Mouse (Mus musculus) midbrain, embryonic 13.5 days (tissue): ENCODE measurements at regions not wholly inside any gene's neighbourhood (a gene's known extent, or its start where the extent isn't known, plus 50 kb on each side); places are given as distances from the start of the nearest gene placed in this dataset.
A peak's percentile ranks its signal among the peaks of the same experiment; 100 is the strongest.

ENCODE experiments used
- ATAC-seq: fragments of 200-750 bp; cut with Nextera tagmentation; 2 replicates; pipeline ENCODE4 v1.8.0; 2017; ENCODE audit warnings: mild to moderate bottlenecking, moderate TSS enrichment, moderate library complexity
- H3K27ac ChIP-seq: fragments of 300-500 bp; sonication (generic); 2 replicates; pipeline ENCODE4 v1.5.1; 2015; ENCODE audit warnings: inconsistent platforms, mild to moderate bottlenecking, moderate library complexity
- H3K27me3 ChIP-seq: fragments of 300-500 bp; sonication (generic); 2 replicates; pipeline ENCODE4 v1.6.1; 2015; ENCODE audit warnings: mild to moderate bottlenecking, inconsistent platforms
- H3K36me3 ChIP-seq: fragments of 300-500 bp; sonication (generic); 2 replicates; pipeline ENCODE4 v1.6.1; 2015; ENCODE audit warnings: mild to moderate bottlenecking, inconsistent platforms
- H3K4me1 ChIP-seq: fragments of 300-500 bp; sonication (generic); replicated peaks from 2 replicates; pipeline ENCODE4 v1.6.1; 2015; ENCODE audit warnings: inconsistent platforms
- H3K4me2 ChIP-seq: fragments of 300-500 bp; sonication (generic); replicated peaks from 2 replicates; pipeline ENCODE4 v1.6.1; 2015; ENCODE audit warnings: moderate library complexity, mild to moderate bottlenecking, inconsistent platforms
- H3K4me3 ChIP-seq: fragments of 300-500 bp; sonication (generic); replicated peaks from 2 replicates; pipeline ENCODE4 v1.5.1; 2015; ENCODE audit warnings: mild to moderate bottlenecking, inconsistent platforms
- H3K9ac ChIP-seq: fragments of 300-500 bp; sonication (generic); replicated peaks from 2 replicates; pipeline ENCODE4 v1.6.1; 2015; ENCODE audit warnings: mild to moderate bottlenecking, inconsistent platforms
- H3K9me3 ChIP-seq: fragments of 300-500 bp; sonication (generic); 2 replicates; pipeline ENCODE4 v1.6.1; 2016; ENCODE audit warnings: mild to moderate bottlenecking, inconsistent platforms
- WGBS: fragments of 180-500 bp; shearing (Covaris S2); methylation state at CpG from one replicate; pipeline ENCODE4 v1.1.7; 2015; 5-methylcytosine and 5-hydroxymethylcytosine counted together

GRCm38 (mm10) chr8:79587258-79587657, 52.2 kb upstream of the Otud4 start:
- H3K9ac ChIP-seq = no peak overlapping the region
- H3K4me3 ChIP-seq = no peak overlapping the region
- no peaks in the 10 kb centered on the region for H3K27me3 ChIP-seq
- H3K4me2 ChIP-seq = no peak overlapping the region
- H3K36me3 ChIP-seq = no peaks in the 10 kb centered on the region
- 39% methylated on average over 1 of the region's 1 CpGs for WGBS
- ATAC-seq = no peak
- no peaks in the 10 kb centered on the region for H3K4me1 ChIP-seq
- no peak overlapping the region for H3K27ac ChIP-seq
- H3K9me3 ChIP-seq = no peaks in the 10 kb centered on the region

DNA sequence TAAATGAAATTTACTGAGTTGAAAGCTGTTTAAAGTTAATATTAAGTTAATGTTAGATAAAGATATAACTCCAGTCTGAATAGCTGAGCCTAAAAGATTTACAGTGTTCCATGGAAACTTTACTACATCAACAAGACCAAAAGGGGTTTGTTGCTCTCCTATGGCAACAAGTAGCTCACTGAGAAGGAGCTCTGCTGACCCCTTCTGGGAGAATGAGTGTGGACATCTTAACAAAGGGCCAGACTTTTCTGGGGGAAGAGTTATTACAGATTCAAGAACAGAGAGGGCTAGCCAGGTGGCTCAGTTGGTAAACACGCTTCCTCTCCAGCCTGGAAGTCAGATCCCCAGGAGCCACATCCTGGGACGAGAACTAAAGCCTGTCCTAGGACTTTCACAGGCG, 54.5 kb upstream of the Otud4 start:
- Histone ChIP-seq H3K4me1 (no peaks in the 10 kb centered on the region), H3K9me3 (no peaks in the 10 kb centered on the region), H3K4me2 (no peak overlapping the region), H3K27ac (no peak overlapping the region), H3K27me3 (no peaks in the 10 kb centered on the region), H3K9ac (no peak overlapping the region), H3K4me3 (no peak overlapping the region), H3K36me3 (no peaks in the 10 kb centered on the region)
- WGBS = 37% methylated on average over 3 of the region's 3 CpGs
- 0 out of 2 replicates have a peak, but pooled peaks have one; percentile 30 for ATAC-seq

DNA sequence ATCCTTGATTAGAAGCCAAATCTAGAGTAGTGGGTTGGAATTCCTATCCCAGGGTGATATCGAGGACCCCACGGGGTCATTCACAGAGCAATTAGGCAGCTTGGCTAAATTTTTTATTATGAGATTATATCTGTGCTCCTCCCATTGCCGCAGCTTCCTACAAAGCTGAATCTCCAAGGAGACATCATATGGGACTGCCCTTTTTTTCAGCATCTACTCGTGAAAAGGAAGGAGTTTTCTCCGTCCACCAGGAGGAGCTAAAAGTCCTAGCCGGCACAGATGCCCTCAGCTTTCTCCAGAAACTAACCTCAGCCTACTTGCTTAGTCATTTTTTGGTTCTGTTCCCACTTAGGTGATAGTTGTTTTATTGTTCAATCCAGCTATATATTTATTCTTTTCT, 56.1 kb upstream of the Otud4 start:
- no peak for ATAC-seq
- H3K4me1 ChIP-seq = no peaks in the 10 kb centered on the region
- WGBS = 42% methylated on average over 6 of the region's 6 CpGs

DNA sequence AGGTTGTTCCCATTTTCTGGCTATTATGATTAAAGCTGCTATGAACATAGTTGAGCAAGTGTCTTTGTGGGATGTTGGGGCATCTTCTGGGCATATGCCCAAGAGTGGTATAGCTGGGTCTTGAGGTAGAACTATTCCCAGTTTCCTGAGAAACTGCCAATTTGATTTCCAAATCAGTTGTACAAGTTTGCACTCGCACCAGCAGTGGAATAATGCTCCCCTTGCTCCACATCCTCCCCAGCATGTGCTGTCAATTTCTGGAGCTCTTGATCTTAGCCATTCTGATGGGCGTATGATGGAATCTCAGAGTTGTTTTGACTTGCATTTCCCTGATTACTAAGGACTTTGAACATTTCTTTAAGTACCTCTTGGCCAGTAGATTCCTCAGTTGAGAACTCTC, 57.2 kb upstream of the Otud4 start:
- H3K4me2 ChIP-seq = no peak overlapping the region
- H3K36me3 ChIP-seq = no peaks in the 10 kb centered on the region
- no peaks in the 10 kb centered on the region for H3K4me1 ChIP-seq
- 83% methylated on average over 2 of the region's 2 CpGs for WGBS
- ATAC-seq = no peak
- no peaks in the 10 kb centered on the region for H3K9me3 ChIP-seq
- no peak overlapping the region for H3K4me3 ChIP-seq
- no peak overlapping the region for H3K9ac ChIP-seq
- no peaks in the 10 kb centered on the region for H3K27me3 ChIP-seq
- H3K27ac ChIP-seq = no peak overlapping the region

More for the DNA sequence above, 56.1 kb upstream of the Otud4 start:
- Histone ChIP-seq H3K4me3 (no peak overlapping the region), H3K36me3 (no peaks in the 10 kb centered on the region), H3K27ac (no peak overlapping the region), H3K27me3 (no peaks in the 10 kb centered on the region), H3K9ac (no peak overlapping the region), H3K9me3 (no peaks in the 10 kb centered on the region), H3K4me2 (no peak overlapping the region)

GRCm38 (mm10) chr8:79576086-79576485, 63.3 kb upstream of the Otud4 start:
- no peaks in the 10 kb centered on the region for H3K36me3 ChIP-seq
- H3K27me3 ChIP-seq = no peaks in the 10 kb centered on the region
- no peak overlapping the region for H3K27ac ChIP-seq
- no peak overlapping the region for H3K4me3 ChIP-seq
- H3K9me3 ChIP-seq = no peaks in the 10 kb centered on the region; the same call in 1 of the 2 replicates
- no peaks in the 10 kb centered on the region for H3K4me1 ChIP-seq
- no peak for ATAC-seq
- whole genome bisulfite sequencing = 83% methylated on average over 7 of the region's 7 CpGs
- H3K4me2 ChIP-seq = no peak overlapping the region
- H3K9ac ChIP-seq = no peak overlapping the region

- H3K4me1 ChIP-seq = no peaks in the 10 kb centered on the region
- 55% methylated on average over 2 of the region's 2 CpGs for WGBS
- no peak for ATAC-seq
- no peaks in the 10 kb centered on the region; the same call in 1 of the 2 replicates for H3K9me3 ChIP-seq
- no peak overlapping the region for H3K27ac ChIP-seq
- no peak overlapping the region for H3K4me3 ChIP-seq
- no peaks in the 10 kb centered on the region for H3K36me3 ChIP-seq
- no peaks in the 10 kb centered on the region for H3K27me3 ChIP-seq
- no peak overlapping the region for H3K4me2 ChIP-seq
- H3K9ac ChIP-seq = no peak overlapping the region
Measured at GRCm38 (mm10) chr8:79575175-79575734, 64.2 kb upstream of the Otud4 start.

- 89% methylated on average over 7 of the region's 7 CpGs for WGBS
- ATAC-seq = no peak
- H3K27me3 ChIP-seq = no peaks in the 10 kb centered on the region
- no peaks in the 10 kb centered on the region for H3K4me1 ChIP-seq
- H3K27ac ChIP-seq = no peak overlapping the region
- no peak overlapping the region for H3K4me2 ChIP-seq
- H3K36me3 ChIP-seq = no peaks in the 10 kb centered on the region
- no peaks in the 10 kb centered on the region; the same call in 1 of the 2 replicates for H3K9me3 ChIP-seq
- H3K9ac ChIP-seq = no peak overlapping the region
- H3K4me3 ChIP-seq = no peak overlapping the region
Measured at GRCm38 (mm10) chr8:79573491-79573890, 65.9 kb upstream of the Otud4 start.

DNA sequence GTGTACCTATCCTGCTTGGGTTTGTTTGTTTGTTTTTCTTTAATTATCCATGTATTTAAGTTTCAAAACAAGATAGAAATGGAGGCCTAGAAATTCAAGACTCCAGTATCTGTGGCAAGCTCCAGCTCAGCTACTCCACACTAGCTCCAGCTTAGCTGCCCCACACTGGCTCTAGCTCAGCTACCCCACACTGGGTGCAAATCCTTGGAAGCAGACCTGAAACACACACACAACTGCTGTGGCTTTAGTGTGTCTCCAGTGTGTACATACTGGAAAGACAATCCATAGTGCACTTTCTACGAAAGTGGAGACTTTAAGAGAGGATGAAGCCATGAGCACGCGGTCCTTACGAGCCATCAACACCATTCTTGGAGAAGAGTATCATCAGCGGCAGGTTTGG, 66.9 kb upstream of the Otud4 start:
- H3K36me3 ChIP-seq = no peaks in the 10 kb centered on the region
- ATAC-seq = no peak
- H3K4me1 ChIP-seq = no peaks in the 10 kb centered on the region
- H3K4me3 ChIP-seq = no peak overlapping the region
- H3K9ac ChIP-seq = no peak overlapping the region
- 93% methylated on average over 5 of the region's 5 CpGs for WGBS
- H3K27me3 ChIP-seq = no peaks in the 10 kb centered on the region
- no peak overlapping the region for H3K4me2 ChIP-seq
- no peaks in the 10 kb centered on the region; the same call in 1 of the 2 replicates for H3K9me3 ChIP-seq
- no peak overlapping the region for H3K27ac ChIP-seq

DNA sequence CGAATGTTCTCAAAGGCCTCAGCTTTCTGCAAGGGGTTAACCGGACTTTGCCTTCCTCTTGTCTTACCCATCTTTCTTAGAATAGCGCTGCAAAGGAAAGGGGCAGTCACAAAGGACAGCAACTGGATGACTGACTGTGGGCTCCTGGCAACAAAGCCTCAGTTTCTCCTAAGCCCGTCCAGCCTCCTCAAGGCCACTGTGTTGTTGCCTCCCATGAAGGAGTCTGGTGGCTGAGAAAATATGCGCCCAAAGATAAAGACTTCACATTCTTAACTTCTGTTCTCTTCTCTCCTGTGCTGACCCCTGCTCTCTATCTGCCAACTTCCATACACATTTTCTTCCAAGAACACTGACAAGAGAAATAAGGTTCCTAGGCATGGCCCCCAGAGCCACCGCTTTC, 76.3 kb upstream of the Otud4 start:
- Histone ChIP-seq H3K4me2 (no peak overlapping the region), H3K9me3 (no peaks in the 10 kb centered on the region), H3K9ac (no peak overlapping the region), H3K27me3 (no peaks in the 10 kb centered on the region), H3K4me3 (no peak overlapping the region), H3K4me1 (no peaks in the 10 kb centered on the region), H3K36me3 (no peaks in the 10 kb centered on the region), H3K27ac (no peak overlapping the region)
- 74% methylated on average over 6 of the region's 6 CpGs for WGBS
- ATAC-seq = no peak

- Histone ChIP-seq H3K4me3 (no peak overlapping the region), H3K4me1 (no peaks in the 10 kb centered on the region), H3K27me3 (no peaks in the 10 kb centered on the region), H3K4me2 (no peak overlapping the region), H3K9ac (no peak overlapping the region), H3K27ac (no peak overlapping the region), H3K36me3 (no peaks in the 10 kb centered on the region), H3K9me3 (no peaks in the 10 kb centered on the region)
- 77% methylated on average over 8 of the region's 8 CpGs for WGBS
- ATAC-seq = no peak
Measured at GRCm38 (mm10) chr8:79562669-79563068, 76.7 kb upstream of the Otud4 start.

DNA sequence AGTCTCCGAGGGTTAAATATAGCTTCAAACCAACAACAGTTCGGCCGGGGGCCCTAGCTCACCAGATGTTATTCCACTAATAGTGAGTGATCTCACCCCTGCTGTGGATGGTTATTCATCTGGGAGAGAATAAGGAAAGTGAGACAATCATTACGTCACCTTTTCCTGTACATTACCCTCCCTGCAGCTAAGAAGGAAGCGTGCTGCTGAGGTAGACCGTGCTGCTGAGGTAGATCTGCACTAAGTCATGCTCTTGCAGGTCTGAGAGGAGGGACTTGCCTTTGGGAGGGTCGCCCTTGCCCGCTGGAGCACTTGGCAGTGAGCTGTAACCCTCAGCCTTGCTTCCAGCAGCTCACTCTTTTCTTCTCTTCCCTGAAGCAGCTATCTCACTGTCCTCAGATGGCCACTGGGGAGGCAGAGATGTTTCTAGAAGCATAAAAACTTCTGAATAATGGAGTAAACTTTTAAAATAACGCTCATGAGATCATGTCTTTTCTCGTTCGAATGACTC, 77.3 kb upstream of the Otud4 start:
- Histone ChIP-seq H3K36me3 (no peaks in the 10 kb centered on the region), H3K27me3 (no peaks in the 10 kb centered on the region), H3K4me1 (no peaks in the 10 kb centered on the region), H3K9me3 (no peaks in the 10 kb centered on the region), H3K4me3 (no peak overlapping the region), H3K27ac (no peak overlapping the region), H3K4me2 (no peak overlapping the region), H3K9ac (no peak overlapping the region)
- ATAC-seq = peak; percentile 30; the same call in 1 of the 2 replicates
- WGBS = 70% methylated on average over 11 of the region's 11 CpGs

- Histone ChIP-seq H3K27ac (no peak overlapping the region), H3K4me1 (no peaks in the 10 kb centered on the region), H3K36me3 (no peaks in the 10 kb centered on the region), H3K4me2 (no peak overlapping the region), H3K9me3 (no peaks in the 10 kb centered on the region), H3K9ac (no peak overlapping the region), H3K4me3 (no peak overlapping the region), H3K27me3 (no peaks in the 10 kb centered on the region)
- no peak for ATAC-seq
- 71% methylated on average over 9 of the region's 9 CpGs for WGBS
Measured at GRCm38 (mm10) chr8:79561269-79562063, 78.0 kb upstream of the Otud4 start.
